Mouse (Mus musculus) liver, embryonic 13.5 days (tissue): Measurements from ENCODE around the gene Slc9a3. TPM values are rescaled to one million over a fixed set of nuclear protein-coding genes. Genes with fewer than 3 reads are reported as not detected.

Experiments
- ATAC-seq: fragments of 200-750 bp; cut with Nextera tagmentation; 2 replicates; pipeline ENCODE4 v1.8.0; 2017; ENCODE audit warnings: low read depth, mild to moderate bottlenecking, moderate number of reproducible peaks, moderate library complexity
- DNase-seq: peaks from one replicate; pipeline ENCODE4 v3.0.0; 2022
- H3K27ac ChIP-seq: fragments of 300-500 bp; sonication (generic); 2 replicates; pipeline ENCODE4 v1.5.1; 2015; ENCODE audit warnings: moderate library complexity, mild to moderate bottlenecking, inconsistent platforms
- H3K27me3 ChIP-seq: fragments of 300-500 bp; sonication (generic); 2 replicates; pipeline ENCODE4 v1.6.1; 2015; ENCODE audit warnings: mild to moderate bottlenecking, inconsistent platforms
- H3K36me3 ChIP-seq: fragments of 300-500 bp; sonication (generic); 2 replicates; pipeline ENCODE4 v1.6.1; 2015; ENCODE audit warnings: mild to moderate bottlenecking, inconsistent platforms
- H3K4me1 ChIP-seq: fragments of 300-500 bp; sonication (generic); replicated peaks from 2 replicates; pipeline ENCODE4 v1.6.1; 2015; ENCODE audit warnings: inconsistent platforms
- H3K4me2 ChIP-seq: fragments of 300-500 bp; sonication (generic); 2 replicates; pipeline ENCODE4 v1.6.1; 2015; ENCODE audit warnings: inconsistent platforms, mild to moderate bottlenecking, moderate library complexity
- H3K4me3 ChIP-seq: fragments of 300-500 bp; sonication (generic); replicated peaks from 2 replicates; pipeline ENCODE4 v1.5.1; 2015; ENCODE audit warnings: mild to moderate bottlenecking, inconsistent platforms
- H3K9ac ChIP-seq: fragments of 300-500 bp; sonication (generic); 2 replicates; pipeline ENCODE4 v1.6.1; 2015; ENCODE audit warnings: mild to moderate bottlenecking, inconsistent platforms
- H3K9me3 ChIP-seq: fragments of 300-500 bp; sonication (generic); replicated peaks from 2 replicates; pipeline ENCODE4 v1.6.1; 2016; ENCODE audit warnings: inconsistent platforms
- WGBS: fragments of 180-500 bp; shearing (Covaris S2); methylation state at CpG from one replicate; pipeline ENCODE4 v1.1.7; 2015; ENCODE audit not compliant: insufficient replicate concordance; 5-methylcytosine and 5-hydroxymethylcytosine counted together
- polyA plus RNA-seq: library from polyadenylated mRNA; unstranded; fragments of >200 nt; fragmentation: Nextera tagmentation; extraction: Ambion mirVana; gene quantifications from 2 replicates; pipeline ENCODE4 v1.2.1, GENCODE M21; 2015

Slc9a3 gene
- polyA plus RNA-seq, 1 experiment from 2014 or later: not detected

- ATAC-seq: no peak
- DNase-seq: no peak
- Histone ChIP-seq H3K9me3 (no peaks in the 10 kb centered on the region), H3K4me1 (no peaks in the 10 kb centered on the region), H3K36me3 (no peaks in the 10 kb centered on the region), H3K27me3 (peaks cover 3% of the 10 kb centered on the region; the same call in 1 of the 2 replicates), H3K27ac (no peak overlapping the region), H3K4me3 (no peak overlapping the region), H3K9ac (no peak overlapping the region), H3K4me2 (no peak overlapping the region)
- 58% methylated on average over 3 of the region's 3 CpGs for WGBS
Measured at GRCm38 (mm10) chr13:74218441-74218840, 97.2 kb downstream of the Slc9a3 start.

Other genes starting within 250 kb of the Slc9a3 start
- gene Trip13, start 183.7 kb upstream of the Slc9a3 start, polyA plus RNA-seq: 29.0 and 34.3 TPM in 2 replicates
- gene Brd9, start 183.6 kb upstream of the Slc9a3 start, polyA plus RNA-seq: 18.1 and 18.2 TPM in 2 replicates
- gene Zdhhc11, start 157.6 kb upstream of the Slc9a3 start, polyA plus RNA-seq: not detected in 2 replicates
- 0.20 and 0.30 TPM in 2 replicates for gene Tppp, start 112.0 kb upstream of the Slc9a3 start, polyA plus RNA-seq
- 7.8 and 8.6 TPM in 2 replicates for gene Cep72, start 59.2 kb upstream of the Slc9a3 start, polyA plus RNA-seq
- gene Exoc3, start 87.3 kb downstream of the Slc9a3 start, polyA plus RNA-seq: 33.3 and 35.7 TPM in 2 replicates
- 0.13 TPM in 1 of 2 replicates, not detected in the other for gene Ahrr, start 170.9 kb downstream of the Slc9a3 start, polyA plus RNA-seq
- gene Pdcd6, start 196.1 kb downstream of the Slc9a3 start, polyA plus RNA-seq: 86.2 and 89.7 TPM in 2 replicates
- 164 and 183 TPM in 2 replicates for gene Sdha, start 228.8 kb downstream of the Slc9a3 start, polyA plus RNA-seq
- gene Ccdc127, start 228.9 kb downstream of the Slc9a3 start, polyA plus RNA-seq: 22.3 and 31.7 TPM in 2 replicates
- gene Lrrc14b, start 242.5 kb downstream of the Slc9a3 start, polyA plus RNA-seq: not detected in 2 replicates